Mouse (Mus musculus) hematopoietic multipotent progenitor cell, adult 10-12 weeks (in vitro differentiated cells): ENCODE data around the gene Hoxb13. TPM values are rescaled to one million over a fixed set of nuclear protein-coding genes. Genes with fewer than 3 reads are reported as not detected.

Source experiments
- polyA plus RNA-seq: library from polyadenylated mRNA; stranded (reverse); fragments of >175 nt; gene quantifications from 2 replicates; pipeline ENCODE4 v1.2.3, GENCODE M21; 2012; ENCODE audit warnings: low replicate concordance

Hoxb13 gene
- polyA plus RNA-seq, result not detected in 2 replicates

DNA sequence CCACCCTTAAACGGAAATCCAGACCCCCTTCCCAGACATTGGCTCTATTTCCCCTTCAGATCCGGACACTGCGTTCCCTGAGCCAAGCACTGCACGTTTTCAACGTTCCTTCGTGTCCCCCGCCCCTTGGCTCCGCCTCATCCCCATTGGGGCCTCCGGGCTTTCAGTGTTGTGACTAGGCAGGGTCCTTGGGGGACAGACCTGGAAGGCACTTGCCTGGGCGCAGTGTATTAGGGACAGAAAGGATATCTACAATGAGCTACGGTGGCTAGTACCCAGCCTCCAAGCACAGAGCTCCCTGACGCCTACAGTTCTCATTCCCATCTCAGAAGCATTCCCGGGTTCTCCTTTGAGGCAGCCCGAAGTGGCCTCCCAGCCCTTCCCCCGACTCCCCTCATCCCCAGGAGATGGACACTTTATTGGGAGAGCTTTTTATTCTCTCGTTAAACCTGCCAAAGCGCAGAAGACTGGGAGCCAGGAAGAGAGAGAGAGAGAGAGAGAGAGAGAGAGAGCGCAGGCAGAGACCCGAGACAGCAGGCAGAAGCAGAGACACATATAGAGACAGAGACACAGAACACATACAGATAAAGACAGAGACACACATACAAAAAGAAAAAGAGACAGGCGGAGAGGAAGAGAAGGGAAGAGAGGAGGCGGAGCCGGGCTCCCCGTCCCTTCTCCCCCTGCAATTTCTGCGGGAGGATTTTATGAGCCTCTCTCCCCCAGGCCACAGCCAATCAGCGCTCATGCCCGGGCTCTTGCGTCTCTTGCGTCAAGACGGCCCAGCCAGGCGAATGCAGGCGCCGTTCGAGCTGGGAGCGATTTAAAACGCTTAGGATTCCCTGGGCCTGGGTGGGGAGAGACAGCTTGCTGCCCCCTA, at the start of gene Hoxb13:
TSS of gene Hoxb13 (plus strand) at position 796 of the 880 bp plus-strand sequence.

Other genes with a start within 250 kb of the Hoxb13 start
- gene Igf2bp1, start 188.4 kb upstream of the Hoxb13 start, polyA plus RNA-seq, result not detected in 2 replicates
- not detected in 2 replicates for gene Gip, start 169.8 kb upstream of the Hoxb13 start, polyA plus RNA-seq
- gene Snf8, start 159.4 kb upstream of the Hoxb13 start, polyA plus RNA-seq, result 60.0 and 107 TPM in 2 replicates
- gene Ube2z, start 128.9 kb upstream of the Hoxb13 start, polyA plus RNA-seq, result 19.9 and 30.6 TPM in 2 replicates
- 14.0 and 158 TPM in 2 replicates for gene Atp5g1, start 118.6 kb upstream of the Hoxb13 start, polyA plus RNA-seq
- gene Calcoco2, start 82.4 kb upstream of the Hoxb13 start, polyA plus RNA-seq, result not detected in 2 replicates
- not detected in 2 replicates for gene Ttll6, start 60.5 kb upstream of the Hoxb13 start, polyA plus RNA-seq
- not detected in 2 replicates for gene Hoxb9, start 77.1 kb downstream of the Hoxb13 start, polyA plus RNA-seq
- gene Hoxb8, start 87.6 kb downstream of the Hoxb13 start, polyA plus RNA-seq, result 0.19 TPM in 1 of 2 replicates, not detected in the other
- gene Hoxb7, start 92.3 kb downstream of the Hoxb13 start, polyA plus RNA-seq, result 0.24 TPM in 1 of 2 replicates, not detected in the other
- gene Hoxb6, start 98.2 kb downstream of the Hoxb13 start, polyA plus RNA-seq, result 0.17 and 0.78 TPM in 2 replicates
- gene Hoxb5, start 109.0 kb downstream of the Hoxb13 start, polyA plus RNA-seq, result 0.08 and 0.52 TPM in 2 replicates
- 4.6 and 20.1 TPM in 2 replicates for gene Hoxb4, start 124.0 kb downstream of the Hoxb13 start, polyA plus RNA-seq
- gene Hoxb3, start 129.0 kb downstream of the Hoxb13 start, polyA plus RNA-seq, result 2.5 and 11.9 TPM in 2 replicates
- gene Hoxb2, start 156.2 kb downstream of the Hoxb13 start, polyA plus RNA-seq, result 0.09 TPM in 1 of 2 replicates, not detected in the other
- gene Hoxb1, start 171.4 kb downstream of the Hoxb13 start, polyA plus RNA-seq, result not detected in 2 replicates